ENCODE assay signal across 15 mouse cellular contexts in genomic region chr5:100466624-100467023, GRCm38 (mm10). TPM values are rescaled to one million over a fixed set of nuclear protein-coding genes. Genes with fewer than 3 reads are reported as not detected.
DNase-seq lines count a peak whose midpoint lies in the region; ATAC-seq and TF ChIP-seq lines count a peak whose summit lies in the region.
"Had no signal": no experiment of that assay in that cellular context is flagged by ENCODE, and none has a peak within 500 bp of the region (broad histone marks: within the 10 kb centered on the region; RNA-seq: fewer than 3 reads in every experiment).

No protein-coding gene starts in this region.

- H3K4me2 ChIP-seq in forebrain, embryonic 13.5 days: no peak overlapping the region
- no peak overlapping the region for H3K4me2 ChIP-seq in forebrain, postnatal 0 days (ENCODE audit: low read depth)
- H3K4me2 ChIP-seq in liver, embryonic 12.5 days: no peak overlapping the region
- H3K4me2 ChIP-seq: limb, embryonic 13.5 days had no signal

- no peak overlapping the region for H3K27ac ChIP-seq in forebrain, embryonic 13.5 days
- no peak overlapping the region for H3K27ac ChIP-seq in forebrain, postnatal 0 days (ENCODE audit: low read depth, low read length)
- H3K27ac ChIP-seq in liver, embryonic 12.5 days: peak overlapping the region; percentile 16; the same call in 1 of the 2 replicates
- H3K27ac ChIP-seq: limb, embryonic 13.5 days had no signal

- no peaks in the 10 kb centered on the region for H3K4me1 ChIP-seq in forebrain, embryonic 13.5 days
- no peaks in the 10 kb centered on the region for H3K4me1 ChIP-seq in forebrain, postnatal 0 days (ENCODE audit: insufficient read depth)
- peaks cover 35% of the 10 kb centered on the region for H3K4me1 ChIP-seq in liver, embryonic 12.5 days
- H3K4me1 ChIP-seq: limb, embryonic 13.5 days had no signal

- no peak for ATAC-seq in forebrain, embryonic 13.5 days
- ATAC-seq in forebrain, postnatal 0 days: no peak
- ATAC-seq in liver, embryonic 12.5 days: peak; percentile 43
- ATAC-seq in monocyte, adult 5-6 weeks (replicated peaks; ENCODE audit: insufficient number of reproducible peaks, low FRiP score, low TSS enrichment, poor library complexity, severe bottlenecking): peak; percentile 63

- no peak for DNase-seq in forebrain, postnatal 0 days
- peak; percentile 47 for DNase-seq in T-cell, adult 2 months (ENCODE audit: low spot score)
- DNase-seq in cerebellum, postnatal 10 days: no peak
- DNase-seq in adrenal gland, adult (ENCODE audit: inconsistent age in 2 of 2, low spot score in 1 of 2): no peak
- DNase-seq in kidney, adult 18-20 months: no peak
- DNase-seq: adrenal gland, postnatal 25 days; cerebellum, adult 11 months; embryo, embryonic 11 days; heart, adult 11 months; kidney, postnatal 10 days had no signal

- 0 out of 2 replicates have a peak overlapping the region, but pooled peaks have one; percentile 26 for H3K9ac ChIP-seq in forebrain, embryonic 13.5 days
- no peak overlapping the region for H3K9ac ChIP-seq in forebrain, postnatal 0 days
- no peak overlapping the region for H3K9ac ChIP-seq in liver, embryonic 12.5 days
- H3K9ac ChIP-seq: limb, embryonic 13.5 days had no signal

- WGBS in forebrain, embryonic 13.5 days: 91% methylated on average over 10 of the region's 10 CpGs
- WGBS in forebrain, postnatal 0 days: 90% methylated on average over 10 of the region's 10 CpGs
- WGBS in liver, embryonic 12.5 days (ENCODE audit: insufficient replicate concordance): 55% methylated on average over 10 of the region's 10 CpGs

- H3K4me3 ChIP-seq in forebrain, embryonic 13.5 days: no peak overlapping the region
- no peak overlapping the region for H3K4me3 ChIP-seq in forebrain, postnatal 0 days (ENCODE audit: low read depth, low read length)
- no peak overlapping the region for H3K4me3 ChIP-seq in liver, embryonic 12.5 days
- H3K4me3 ChIP-seq: limb, embryonic 13.5 days; myocyte had no signal

- no peaks in the 10 kb centered on the region for H3K9me3 ChIP-seq in forebrain, embryonic 13.5 days (replicated peaks)
- H3K9me3 ChIP-seq in forebrain, postnatal 0 days (ENCODE audit: low read length): no peaks in the 10 kb centered on the region
- H3K9me3 ChIP-seq in liver, embryonic 12.5 days (replicated peaks): no peaks in the 10 kb centered on the region
- H3K9me3 ChIP-seq: limb, embryonic 13.5 days had no signal

- peaks cover 15% of the 10 kb centered on the region for H3K36me3 ChIP-seq in forebrain, embryonic 13.5 days (ENCODE audit: poor library complexity, severe bottlenecking)
- peaks cover 3% of the 10 kb centered on the region; the same call in 1 of the 2 replicates for H3K36me3 ChIP-seq in forebrain, postnatal 0 days (ENCODE audit: insufficient read depth)
- H3K36me3 ChIP-seq in liver, embryonic 12.5 days: peaks cover 75% of the 10 kb centered on the region

- H3K27me3 ChIP-seq in forebrain, embryonic 13.5 days: no peaks in the 10 kb centered on the region
- H3K27me3 ChIP-seq in forebrain, postnatal 0 days (ENCODE audit: insufficient read depth, low read length): no peaks in the 10 kb centered on the region
- H3K27me3 ChIP-seq in liver, embryonic 12.5 days (replicated peaks): no peaks in the 10 kb centered on the region
- H3K27me3 ChIP-seq: limb, embryonic 13.5 days had no signal

- no peak for TF ChIP-seq CTCF in forebrain, postnatal 0 days (IDR thresholded peaks at IDR 0.05; ENCODE audit: low read depth)

RNA-seq across cellular contexts. Expression of gene Lin54, which starts 33.8 kb away (rescaled TPM):
- 11.2 and 14.0 TPM in 2 replicates for polyA plus RNA-seq in forebrain, embryonic 13.5 days (2015; fragmentation: Nextera tagmentation; extraction: Ambion mirVana)
- 14.0 and 14.2 TPM in 2 replicates for total RNA-seq in forebrain, postnatal 0 days (2014; rRNA removed)
- 4.8 and 7.2 TPM in 2 replicates for polyA plus RNA-seq in forebrain, postnatal 0 days (2015; fragmentation: Nextera tagmentation; extraction: Ambion mirVana)
- 15.0 and 16.5 TPM in 2 replicates for polyA plus RNA-seq in liver, embryonic 12.5 days (2016; fragmentation: Nextera tagmentation; extraction: Ambion mirVana)
- 29.8 to 43.7 TPM (median 33.5 TPM) in 3 replicates for total RNA-seq in monocyte, adult 5-6 weeks (2017)

RNA-seq across cellular contexts. Expression of gene Sec31a, which starts 50.6 kb away (rescaled TPM):
- 76.7 and 78.0 TPM in 2 replicates for polyA plus RNA-seq in forebrain, embryonic 13.5 days (2015; fragmentation: Nextera tagmentation; extraction: Ambion mirVana)
- 123 and 160 TPM in 2 replicates for total RNA-seq in forebrain, postnatal 0 days (2014; rRNA removed)
- polyA plus RNA-seq in forebrain, postnatal 0 days (2015; fragmentation: Nextera tagmentation; extraction: Ambion mirVana): 77.5 and 78.6 TPM in 2 replicates
- 65.0 and 67.0 TPM in 2 replicates for polyA plus RNA-seq in liver, embryonic 12.5 days (2016; fragmentation: Nextera tagmentation; extraction: Ambion mirVana)
- total RNA-seq in monocyte, adult 5-6 weeks (2017): 63.0 to 72.7 TPM (median 72.6 TPM) in 3 replicates

RNA-seq across cellular contexts. Expression of gene Cops4, which starts 51.5 kb away (rescaled TPM):
- 212 and 218 TPM in 2 replicates for polyA plus RNA-seq in forebrain, embryonic 13.5 days (2015; fragmentation: Nextera tagmentation; extraction: Ambion mirVana)
- 136 and 159 TPM in 2 replicates for total RNA-seq in forebrain, postnatal 0 days (2014; rRNA removed)
- 172 and 184 TPM in 2 replicates for polyA plus RNA-seq in forebrain, postnatal 0 days (2015; fragmentation: Nextera tagmentation; extraction: Ambion mirVana)
- polyA plus RNA-seq in liver, embryonic 12.5 days (2016; fragmentation: Nextera tagmentation; extraction: Ambion mirVana): 108 and 114 TPM in 2 replicates
- total RNA-seq in monocyte, adult 5-6 weeks (2017): 71.7 to 79.2 TPM (median 74.8 TPM) in 3 replicates

Comparison
In these comparisons a context has a peak if more than half of its experiments do, and no peak if none do; other contexts are left out.
1. ATAC-seq: peak in liver, embryonic 12.5 days (single experiment) and monocyte, adult 5-6 weeks (single experiment); none in forebrain, embryonic 13.5 days (single experiment) and forebrain, postnatal 0 days (single experiment).